Mouse (Mus musculus): Measurements from ENCODE around the gene Usp6nl.

Usp6nl gene

DNA sequence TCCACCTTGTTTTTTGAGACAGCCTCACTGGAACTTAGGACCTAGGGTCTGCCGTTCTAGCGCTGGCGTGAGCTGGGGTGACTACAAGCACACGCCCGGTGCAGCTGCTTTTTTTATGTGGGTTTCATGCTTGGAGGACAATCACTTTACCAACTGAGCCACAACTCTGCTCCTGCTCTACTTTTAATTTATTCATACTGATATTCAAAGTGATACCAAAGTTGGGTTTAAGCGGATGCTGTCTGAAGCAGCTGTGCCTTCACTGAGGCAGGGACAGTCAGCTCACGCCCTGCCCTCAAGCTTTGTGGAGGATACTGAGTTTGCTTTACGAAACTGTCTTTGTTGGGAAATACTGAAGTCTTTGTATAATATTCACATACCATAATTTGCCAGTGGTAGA is 53.6 kb downstream of the Usp6nl start:
- no peak for DNase-seq (ENCODE audit: low spot score in 2 of 2)

DNA sequence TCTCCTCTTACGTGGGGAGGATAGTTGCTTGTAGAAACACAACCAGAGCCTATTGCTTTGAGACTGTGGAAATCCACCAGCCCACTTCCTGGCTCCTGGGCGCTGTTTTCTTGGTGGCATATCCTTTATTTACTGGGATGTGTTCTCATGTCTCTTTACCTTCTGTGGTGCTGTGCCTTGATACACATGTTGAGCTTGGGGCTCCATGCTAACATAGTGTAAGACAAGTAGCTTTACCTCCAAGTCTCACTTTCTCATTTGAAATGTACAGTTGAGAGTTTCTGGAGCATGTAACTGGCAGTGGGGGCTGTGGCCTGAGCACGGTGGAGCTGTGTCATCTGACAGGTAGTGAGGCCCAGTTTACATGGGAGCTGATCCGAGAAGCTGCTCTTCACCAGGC is 54.5 kb downstream of the Usp6nl start:
- no peak for DNase-seq (ENCODE audit: low spot score in 2 of 2)

DNA sequence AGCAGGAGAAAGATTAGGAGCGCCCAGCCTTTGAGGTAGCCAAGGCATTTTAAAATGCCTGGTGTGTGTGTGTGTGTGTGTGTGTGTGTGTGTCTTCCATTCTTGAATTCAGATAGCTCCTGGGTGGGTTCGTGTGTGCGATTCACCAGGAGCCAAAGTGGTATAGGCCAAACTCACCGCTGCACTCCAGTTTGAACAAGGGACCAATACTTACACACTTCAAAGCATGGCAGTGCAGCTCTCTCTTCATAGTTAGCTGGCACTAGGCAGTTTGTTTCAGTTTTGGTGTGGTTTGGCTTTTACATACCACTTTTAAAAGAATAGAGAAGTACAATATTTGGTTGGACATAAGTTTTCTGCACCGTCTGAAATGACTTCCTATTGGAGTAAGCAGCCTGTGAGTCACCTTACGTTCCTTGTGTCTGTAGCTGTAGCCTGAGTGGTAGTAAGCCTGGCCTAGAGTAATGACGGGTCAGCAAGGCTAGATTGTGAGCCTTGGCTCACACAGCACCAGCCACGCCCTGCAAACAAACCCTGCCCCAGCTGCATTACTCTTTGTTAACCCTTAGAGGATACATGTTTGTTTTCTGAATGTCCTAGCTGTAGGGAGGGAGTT is 56.2 kb downstream of the Usp6nl start:
- no peak for DNase-seq (ENCODE audit: low spot score in 2 of 2)

GRCm38 (mm10) chr2:6379731-6380212 is 57.3 kb downstream of the Usp6nl start:
- no peak for DNase-seq (ENCODE audit: low spot score in 2 of 2)

GRCm38 (mm10) chr2:6380401-6380800 is 57.9 kb downstream of the Usp6nl start:
- no peak for DNase-seq (ENCODE audit: low spot score in 2 of 2)

- no peak for DNase-seq (ENCODE audit: low spot score in 2 of 2)
Observed at GRCm38 (mm10) chr2:6384407-6385146, 62.1 kb downstream of the Usp6nl start.

DNA sequence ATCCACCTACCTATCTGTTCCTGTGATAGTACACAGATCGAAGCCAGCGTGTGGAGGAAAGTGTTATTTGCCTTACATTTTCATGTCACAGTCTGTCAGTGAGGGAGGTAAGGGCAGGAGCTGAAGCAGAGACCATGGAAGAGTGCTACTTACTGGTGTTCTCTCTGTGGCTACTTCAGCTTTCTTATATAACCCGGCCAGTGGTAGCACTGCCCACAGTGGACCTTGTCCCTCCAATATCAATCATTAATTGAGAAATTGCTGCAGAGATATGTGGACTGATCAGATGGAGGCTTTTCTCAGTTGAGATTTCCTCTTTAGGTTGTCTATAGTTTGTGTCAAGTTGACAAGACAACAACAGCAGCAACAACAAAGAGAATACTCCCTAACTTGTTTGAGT is 66.7 kb downstream of the Usp6nl start:
- no peak for DNase-seq (ENCODE audit: low spot score in 2 of 2)

GRCm38 (mm10) chr2:6391261-6391660 is 68.8 kb downstream of the Usp6nl start:
- DNase-seq (ENCODE audit: low spot score in 2 of 2), result no peak

DNA sequence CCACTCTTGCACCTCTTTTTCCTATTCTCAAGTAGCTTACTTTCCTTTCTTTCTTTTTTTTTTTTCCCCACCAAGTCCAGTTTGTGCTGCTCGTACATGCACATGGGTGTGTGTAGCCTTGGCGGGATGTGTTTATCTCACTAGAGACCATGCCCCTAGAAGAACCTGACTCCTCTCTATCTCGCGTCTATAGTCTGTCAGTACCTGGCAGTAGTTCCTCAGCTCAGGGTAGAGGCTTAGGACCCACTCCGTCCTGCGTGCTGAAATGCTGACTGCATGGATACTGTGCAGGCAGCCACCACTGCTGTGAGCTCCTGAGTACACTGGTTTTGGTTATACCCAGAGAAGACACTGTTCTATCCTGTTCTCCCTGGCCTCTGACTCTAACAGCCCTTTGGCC is 69.5 kb downstream of the Usp6nl start:
- no peak for DNase-seq (ENCODE audit: low spot score in 2 of 2)

DNA sequence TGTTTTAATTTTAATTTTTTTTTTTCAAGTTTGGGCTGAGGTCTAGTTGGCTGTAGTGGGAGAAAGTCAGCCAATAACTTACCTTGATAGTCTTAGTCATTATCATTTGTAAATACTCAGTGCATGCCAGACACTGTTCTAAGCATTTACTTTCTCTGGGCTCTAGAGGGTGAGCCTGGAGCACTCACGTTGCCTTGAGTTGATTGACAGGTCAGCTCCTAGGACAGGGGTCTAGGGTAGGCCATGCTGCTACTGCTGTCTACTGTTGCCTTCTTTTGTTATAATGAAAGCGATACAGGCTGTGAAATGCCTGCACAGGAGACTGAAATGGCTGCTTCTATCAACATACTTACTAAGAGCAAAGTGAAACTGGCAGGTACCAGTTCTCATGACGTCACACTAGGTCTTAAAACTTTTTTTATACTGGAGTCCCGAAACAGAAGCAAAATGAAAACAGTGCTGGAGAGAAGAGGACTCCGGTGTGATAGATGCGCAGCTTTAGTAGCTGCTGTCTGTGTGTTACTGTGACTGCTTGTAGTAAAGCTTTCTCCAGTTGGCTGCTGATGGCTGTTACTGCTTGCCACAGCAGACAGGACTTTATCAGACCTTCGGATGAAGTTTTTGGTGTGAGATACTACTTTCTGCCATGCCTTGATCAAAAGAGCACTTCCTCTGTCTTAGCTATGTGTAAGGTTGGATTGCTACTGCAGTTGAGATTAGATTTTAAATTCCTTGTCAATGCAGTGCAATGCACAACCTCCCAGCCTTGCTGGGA is 73.6 kb downstream of the Usp6nl start:
- DNase-seq (ENCODE audit: low spot score in 2 of 2), result no peak

DNA sequence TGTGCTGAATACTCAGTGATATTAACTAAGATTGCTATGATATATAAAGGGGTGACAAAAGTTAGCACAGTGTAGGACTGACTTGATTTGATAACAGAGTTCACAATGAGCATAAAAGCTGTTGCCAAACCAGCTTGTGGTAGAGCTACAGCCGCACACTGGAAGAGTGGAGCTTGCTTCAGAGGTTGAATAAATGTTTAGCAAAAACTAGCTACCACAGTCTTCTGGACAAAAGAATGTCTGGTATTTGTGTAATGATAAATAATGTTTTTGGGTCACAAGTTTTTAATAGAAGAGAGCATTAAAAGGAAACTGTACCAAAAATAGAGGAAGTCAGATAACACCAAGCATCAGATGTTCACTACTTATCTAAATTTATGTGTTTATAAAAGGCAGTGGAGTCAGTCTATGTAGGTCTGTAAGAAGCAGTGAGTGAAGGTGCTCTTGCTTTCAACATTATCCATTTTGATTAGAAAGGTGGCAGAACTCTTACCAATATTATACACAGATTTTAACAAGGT is 74.2 kb downstream of the Usp6nl start:
- no peak for DNase-seq (ENCODE audit: low spot score in 2 of 2)

GRCm38 (mm10) chr2:6397166-6397565 is 74.7 kb downstream of the Usp6nl start:
- DNase-seq (ENCODE audit: low spot score in 2 of 2), result no peak

DNA sequence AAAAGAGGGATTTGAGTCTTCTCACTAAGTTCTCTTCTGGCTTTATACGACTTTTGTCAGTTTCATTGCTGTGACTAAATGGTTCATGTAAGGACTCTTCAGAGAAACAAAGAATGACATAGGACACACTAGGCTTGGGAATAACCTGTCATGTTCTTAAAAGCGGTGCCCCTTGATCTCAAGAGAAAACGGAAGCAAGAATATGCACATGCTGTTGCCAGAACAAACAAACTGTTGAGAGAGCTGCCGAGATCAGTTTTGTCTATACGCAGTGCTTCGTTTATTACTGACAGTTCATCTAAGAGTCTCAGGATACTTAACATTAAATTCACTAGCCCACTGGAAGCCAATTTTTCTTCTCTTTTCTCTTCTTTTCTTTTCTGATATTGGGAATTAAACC is 76.4 kb downstream of the Usp6nl start:
- DNase-seq (ENCODE audit: low spot score in 2 of 2), result no peak

DNA sequence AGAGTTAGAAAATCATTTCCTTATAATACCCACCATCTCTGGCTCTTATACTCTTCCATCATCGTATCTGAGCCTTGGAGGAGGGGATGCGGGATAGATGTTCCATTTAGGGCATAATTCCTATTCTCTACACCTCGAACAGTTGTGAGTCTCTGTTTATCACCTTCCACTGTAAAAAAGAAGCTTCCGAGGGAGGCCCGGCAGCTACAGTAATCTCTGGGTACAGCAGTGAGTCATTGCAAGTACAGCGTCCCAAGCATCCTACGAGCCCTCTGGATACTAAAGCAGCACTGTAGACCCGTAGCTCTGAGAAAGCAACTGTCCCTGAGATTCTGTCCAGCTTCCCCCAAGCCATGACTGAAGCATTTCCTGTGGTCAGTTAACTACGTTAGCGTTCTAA is 78.6 kb downstream of the Usp6nl start:
- DNase-seq (ENCODE audit: low spot score in 2 of 2), result no peak

DNA sequence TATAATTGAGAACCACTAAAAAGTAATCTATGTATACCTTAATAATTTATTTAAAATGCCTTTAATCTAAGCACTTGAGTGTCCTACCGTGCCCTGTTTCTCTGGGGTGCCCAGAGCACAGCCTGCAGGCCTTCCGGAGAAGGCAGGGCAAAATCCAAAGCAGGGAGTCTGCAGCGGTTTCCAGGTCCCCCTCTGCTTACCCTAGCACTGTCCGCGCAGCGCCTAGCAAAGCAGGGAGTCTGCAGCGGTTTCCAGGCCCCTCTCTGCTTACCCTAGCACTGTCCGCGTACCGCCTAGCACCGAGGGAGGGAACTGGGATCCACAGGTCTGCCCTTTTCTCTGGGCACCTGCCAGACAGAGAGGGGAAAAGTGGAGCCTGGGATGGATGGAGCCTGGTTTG is 80.9 kb downstream of the Usp6nl start:
- no peak for DNase-seq (ENCODE audit: low spot score in 2 of 2)

GRCm38 (mm10) chr2:6403991-6404390 is 81.5 kb downstream of the Usp6nl start:
- no peak for DNase-seq (ENCODE audit: low spot score in 2 of 2)

DNA sequence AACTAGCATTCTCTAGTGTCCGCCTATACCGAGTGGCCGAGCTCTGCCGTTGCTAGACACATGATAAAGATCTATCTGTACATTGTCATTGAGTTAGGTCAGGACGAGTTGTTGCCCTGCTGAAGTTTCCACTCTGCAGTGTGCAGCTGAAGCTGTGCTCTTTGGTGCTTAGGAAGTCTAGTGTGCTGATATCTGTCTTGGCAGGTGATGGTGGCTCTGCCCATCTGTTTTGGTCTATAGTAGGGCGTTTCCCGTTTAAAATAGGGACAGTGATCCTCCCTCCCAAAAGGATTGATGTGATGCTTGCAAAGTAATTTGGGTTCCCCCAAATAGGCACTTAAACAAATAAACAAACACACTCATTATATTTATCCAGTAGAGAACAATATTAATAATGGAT is 82.2 kb downstream of the Usp6nl start:
- no peak for DNase-seq (ENCODE audit: low spot score in 2 of 2)

- DNase-seq (ENCODE audit: low spot score in 2 of 2), result peak; percentile 30 to 63
Observed at GRCm38 (mm10) chr2:6405059-6406033, 82.9 kb downstream of the Usp6nl start.

GRCm38 (mm10) chr2:6407711-6408110 is 85.2 kb downstream of the Usp6nl start:
- DNase-seq (ENCODE audit: low spot score in 2 of 2), result no peak

- DNase-seq (ENCODE audit: low spot score in 2 of 2), result no peak
Observed at GRCm38 (mm10) chr2:6412645-6413044, 90.2 kb downstream of the Usp6nl start.

GRCm38 (mm10) chr2:6413723-6414122 is 91.3 kb downstream of the Usp6nl start:
- DNase-seq (ENCODE audit: low spot score in 2 of 2), result no peak
